Mouse (Mus musculus): Measurements from ENCODE around the gene Dclk1.

DNA sequence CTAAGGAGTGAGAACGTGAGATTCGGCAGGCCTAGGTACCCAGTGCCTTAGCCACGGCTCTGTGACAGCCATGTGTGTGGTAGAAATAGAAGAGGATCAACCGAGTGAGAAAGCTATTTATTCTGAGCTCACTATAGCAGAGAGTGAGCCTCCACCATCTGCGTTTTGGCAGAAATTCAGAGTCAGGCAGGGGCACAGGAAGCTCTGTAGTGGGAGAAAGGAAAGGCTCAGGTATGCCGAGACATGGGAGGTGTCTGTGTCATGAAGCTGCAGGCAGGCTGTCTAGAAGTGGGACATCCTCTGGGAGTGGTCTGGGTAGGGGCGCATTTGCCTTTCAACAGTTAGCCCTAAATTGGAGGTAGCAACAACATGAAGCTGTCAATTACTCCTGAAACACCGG, 198.2 kb downstream of the Dclk1 start:
- no peak for TF ChIP-seq MYOD1 (IDR thresholded peaks at IDR 0.05; ENCODE audit: control insufficient read depth in 1 of 3, insufficient read length in 2 of 3, low read depth in 2 of 3)
- TF ChIP-seq POLR2A (IDR thresholded peaks at IDR 0.05; ENCODE audit: insufficient read length, low read depth) = no peak
- TF ChIP-seq POLR2AphosphoS2 (IDR thresholded peaks at IDR 0.05; ENCODE audit: insufficient read length, low read depth) = no peak

Data from myocyte (in vitro differentiated cells).